Mouse (Mus musculus): ENCODE results near the gene Gm20826. TPM values are rescaled to one million over a fixed set of nuclear protein-coding genes. Genes with fewer than 3 reads are reported as not detected.
"Not testable (repeated sequence)": the region's sequence is repeated elsewhere in the genome, so short reads cannot be mapped to it uniquely, and the experiment has no call there.

Gene Gm20826
- not detected in 2 replicates for polyA plus RNA-seq (2014; fragmentation: Nextera tagmentation; extraction: Ambion mirVana)

GRCm38 (mm10) chrY:7638389-7638788 is at the start of gene Gm20826:
Gene Gm20826 (minus strand): TSS chrY:7638489.
- not testable (repeated sequence) for H3K4me2 ChIP-seq (ENCODE audit: low read length); H3K9ac ChIP-seq (ENCODE audit: low read length); H3K27me3 ChIP-seq (replicated peaks; ENCODE audit: control insufficient read depth, insufficient read depth, low read length); H3K4me1 ChIP-seq (replicated peaks; ENCODE audit: control insufficient read depth, insufficient read depth, low read length); DNase-seq (ENCODE audit: low spot score); H3K27ac ChIP-seq (ENCODE audit: low read depth); ATAC-seq (replicated peaks; ENCODE audit: low FRiP score, low TSS enrichment, low read depth); H3K9me3 ChIP-seq (ENCODE audit: control insufficient read depth, low read length); H3K36me3 ChIP-seq (ENCODE audit: control insufficient read depth, insufficient read depth, low read length); H3K4me3 ChIP-seq (ENCODE audit: low read depth, low read length)
- WGBS, result no CpG with 5 or more reads among the region's 3 CpGs

Other genes starting within 250 kb of the Gm20826 start
- not detected in 2 replicates for gene Gm21788, start 233.5 kb downstream of the Gm20826 start, polyA plus RNA-seq (2014; fragmentation: Nextera tagmentation; extraction: Ambion mirVana)
- not detected in 2 replicates for gene Gm28576, start 84.5 kb upstream of the Gm20826 start, polyA plus RNA-seq (2014; fragmentation: Nextera tagmentation; extraction: Ambion mirVana)

Data from intestine, embryonic 14.5 days (tissue).